Mouse (Mus musculus) adrenal gland, adult 2 months (tissue): ENCODE measurements around the gene Akap5. TPM values are rescaled to one million over a fixed set of nuclear protein-coding genes. Genes with fewer than 3 reads are reported as not detected.
A peak's percentile ranks its signal among the peaks of the same experiment; 100 is the strongest.

ENCODE experiments used
- DNase-seq: peaks from one replicate; pipeline ENCODE4 v3.0.0; 2021
- polyA plus RNA-seq: library from polyadenylated mRNA; depleted of rRNA; stranded (reverse); fragments of >200 nt; gene quantifications from 2 replicates; pipeline ENCODE4 v1.2.3, GENCODE M21; 2012
- total RNA-seq, 2 experiments: library from RNA; stranded (reverse); gene quantifications; 2 replicates each; pipeline ENCODE4 v1.2.3; 2021

The Akap5 gene
- total and polyA plus RNA-seq, 3 experiments, result 0.07 to 0.76 (median 0.29) TPM

DNA sequence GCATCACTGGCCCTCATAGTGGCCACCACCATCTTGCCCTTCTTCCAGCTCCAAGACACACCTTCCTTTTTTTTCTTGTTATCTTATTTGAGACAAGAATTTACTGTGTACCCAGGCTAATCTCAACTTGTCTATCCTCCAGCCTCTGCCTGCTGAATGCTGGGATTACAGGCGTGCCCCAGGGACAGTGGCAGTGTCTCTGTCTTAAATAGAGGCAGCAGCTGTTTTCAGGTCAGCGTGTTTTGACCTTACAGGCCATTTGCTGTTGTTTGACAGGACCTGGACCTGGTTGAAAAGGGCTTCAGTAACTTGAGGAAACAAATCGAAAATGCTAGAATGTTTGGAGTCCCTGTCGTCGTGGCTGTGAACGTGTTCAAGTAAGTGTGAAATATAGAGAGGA is 14.1 kb upstream of the Akap5 start:
- DNase-seq, result no peak

DNA sequence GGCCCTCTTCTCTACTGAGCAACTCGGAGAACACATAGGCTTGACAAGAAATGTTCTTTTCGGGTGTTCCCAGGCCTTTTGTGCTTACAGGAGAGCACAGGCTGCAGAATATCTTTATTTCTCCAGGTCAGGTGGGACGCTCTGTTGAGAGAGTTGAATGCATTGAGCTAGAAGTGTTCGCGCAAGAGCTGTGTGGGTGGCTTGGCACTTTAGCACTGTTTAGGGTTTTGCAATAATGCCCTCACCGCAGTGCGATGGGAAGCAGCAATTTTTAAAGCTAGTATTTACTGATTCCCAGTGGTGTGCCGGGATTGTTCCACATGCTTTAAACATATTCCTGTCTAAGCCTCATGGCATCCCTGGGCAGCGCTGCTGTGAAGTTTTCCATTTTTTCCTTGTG is 13.5 kb upstream of the Akap5 start:
- DNase-seq, result no peak

DNA sequence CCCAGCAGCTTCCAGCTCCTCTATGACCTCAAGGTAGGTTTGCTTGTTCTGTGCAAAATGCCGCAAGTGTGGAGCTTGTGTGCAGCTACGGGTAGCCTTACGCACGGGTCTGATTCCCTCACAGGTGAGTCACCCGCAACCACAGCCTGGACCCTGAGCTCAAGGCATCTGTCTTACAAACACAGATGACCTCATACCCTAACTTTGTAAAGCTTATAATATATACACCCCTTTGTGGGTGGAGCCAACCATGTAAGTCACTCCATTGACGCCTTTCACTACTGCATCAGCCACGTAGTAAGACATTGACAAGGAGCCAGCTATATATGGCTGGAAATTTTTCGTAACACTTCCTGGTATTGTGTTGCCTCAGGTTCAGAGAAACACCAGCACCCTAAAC is 12.7 kb upstream of the Akap5 start:
- no peak for DNase-seq

DNA sequence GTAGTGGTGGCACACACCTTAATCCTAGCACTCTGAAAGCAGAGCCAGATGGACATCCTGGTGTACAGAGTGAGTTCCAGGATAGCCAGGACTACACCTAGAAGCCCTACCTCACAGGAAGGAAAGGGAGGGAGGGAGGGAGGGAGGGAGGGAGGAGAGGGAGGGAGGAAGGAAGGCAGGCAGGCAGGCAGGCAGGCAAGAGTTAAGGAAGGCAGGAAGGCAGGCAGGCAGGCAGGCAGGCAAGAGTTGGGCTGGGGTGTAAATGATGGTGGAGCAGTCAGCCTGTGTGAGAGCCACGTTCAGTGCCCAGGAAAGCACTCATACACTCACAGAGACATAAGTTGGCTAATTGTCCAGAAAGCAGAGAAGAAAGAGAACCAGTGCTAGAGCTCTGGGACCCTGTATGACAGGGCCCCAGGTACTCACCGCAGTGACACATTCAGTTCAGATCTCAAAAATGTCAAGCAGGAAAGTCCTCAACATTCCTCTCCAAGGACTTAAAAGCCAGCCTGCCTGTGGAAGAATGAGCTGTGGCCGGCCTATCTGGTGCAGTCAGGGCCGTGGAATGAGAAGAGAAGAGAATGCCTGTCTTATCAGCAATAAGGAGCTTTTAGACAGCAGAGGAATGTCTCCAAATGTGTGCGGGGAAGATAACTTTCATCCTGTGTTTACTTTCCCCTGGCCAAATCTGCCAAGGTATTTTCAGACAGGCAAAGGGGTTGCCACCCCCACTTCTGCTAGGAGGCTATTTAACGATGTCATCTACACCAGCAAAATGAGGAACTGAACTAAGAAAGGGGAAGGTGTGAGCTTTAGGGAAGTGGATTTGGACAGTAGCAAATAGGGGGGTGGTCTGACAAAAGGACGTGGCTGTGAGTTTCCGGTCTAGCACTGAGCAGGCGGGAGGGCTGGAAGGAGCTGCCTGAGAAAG is 6.1 kb upstream of the Akap5 start:
- no peak for DNase-seq

DNA sequence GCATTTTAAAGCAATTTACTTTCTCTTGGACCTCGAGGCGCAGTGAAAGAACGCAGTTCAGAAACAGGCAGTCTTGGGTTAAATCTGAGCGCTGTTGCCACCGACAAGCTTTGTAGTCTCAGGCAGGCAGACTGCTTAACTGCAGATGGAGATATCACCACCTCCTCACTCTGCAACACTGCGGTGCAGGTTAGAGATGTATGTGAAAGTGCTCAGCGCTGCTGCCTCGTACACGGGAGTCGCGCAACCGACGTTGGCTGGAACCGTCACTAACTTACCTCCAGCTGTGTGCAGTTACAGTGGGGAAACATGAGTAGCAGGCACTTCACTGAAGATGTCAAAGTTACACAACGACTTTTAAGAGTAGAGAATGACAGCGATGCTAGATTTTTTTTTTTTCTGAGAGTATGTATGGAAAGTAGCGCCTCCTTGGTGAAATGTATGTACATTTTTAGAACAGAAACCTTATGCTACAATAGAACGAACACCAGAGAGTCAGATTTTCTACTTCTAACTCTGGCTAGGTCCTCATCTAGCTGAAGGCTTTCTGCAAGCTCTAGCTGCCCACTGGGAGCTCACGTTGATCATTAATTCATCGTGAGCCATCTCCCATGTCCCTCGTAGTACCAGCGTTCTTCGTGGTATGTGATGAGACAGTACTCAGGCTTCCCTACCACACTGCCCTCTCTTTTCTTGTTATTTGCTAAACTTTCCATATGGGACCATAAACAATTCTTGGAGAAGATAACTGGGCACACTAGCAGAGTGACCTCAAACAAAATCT is 1.9 kb downstream of the Akap5 start:
- DNase-seq, result no peak

DNA sequence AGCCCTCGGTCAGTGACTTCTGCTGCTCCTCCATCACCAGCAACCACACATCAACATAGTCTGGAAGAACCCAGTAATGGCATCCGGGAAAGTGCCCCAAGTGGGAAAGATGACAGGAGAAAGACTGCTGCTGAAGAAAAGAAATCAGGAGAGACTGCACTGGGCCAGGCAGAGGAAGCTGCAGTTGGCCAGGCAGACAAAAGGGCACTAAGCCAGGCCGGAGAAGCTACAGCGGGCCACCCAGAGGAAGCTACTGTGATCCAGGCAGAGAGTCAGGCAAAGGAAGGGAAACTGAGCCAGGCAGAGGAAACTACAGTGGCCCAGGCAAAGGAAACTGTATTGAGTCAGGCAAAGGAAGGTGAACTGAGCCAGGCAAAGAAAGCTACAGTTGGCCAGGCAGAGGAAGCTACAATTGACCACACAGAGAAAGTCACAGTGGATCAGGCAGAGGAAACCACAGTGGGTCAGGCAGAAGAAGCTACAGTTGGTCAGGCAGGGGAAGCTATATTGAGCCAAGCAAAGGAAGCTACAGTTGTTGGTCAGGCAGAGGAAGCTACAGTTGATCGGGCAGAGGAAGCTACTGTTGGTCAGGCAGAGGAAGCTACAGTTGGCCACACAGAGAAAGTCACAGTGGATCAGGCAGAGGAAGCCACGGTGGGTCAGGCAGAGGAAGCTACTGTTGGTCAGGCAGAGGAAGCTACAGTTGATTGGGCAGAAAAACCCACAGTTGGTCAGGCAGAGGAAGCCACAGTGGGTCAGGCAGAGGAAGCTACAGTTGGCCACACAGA is 4.1 kb downstream of the Akap5 start:
- no peak for DNase-seq

DNA sequence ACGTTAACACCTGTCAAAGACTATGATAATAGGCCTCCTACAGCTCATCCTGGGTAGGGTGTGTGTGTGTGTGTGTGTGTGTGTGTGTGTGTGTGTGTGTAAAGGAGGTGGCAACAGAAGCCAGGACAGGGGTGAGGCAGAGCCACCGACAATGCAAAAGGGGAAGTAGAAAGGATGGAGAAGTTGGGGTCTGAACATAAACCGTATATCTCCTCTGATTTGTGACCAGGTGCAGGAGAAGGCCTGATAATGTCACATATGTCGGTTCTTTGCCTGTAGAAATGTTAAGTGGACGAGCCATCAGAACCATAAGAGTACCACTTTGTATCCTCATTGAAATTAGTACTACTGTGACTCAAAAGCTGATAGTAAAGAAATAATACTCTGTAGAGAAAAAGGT is 9.0 kb downstream of the Akap5 start:
- DNase-seq, result no peak

DNA sequence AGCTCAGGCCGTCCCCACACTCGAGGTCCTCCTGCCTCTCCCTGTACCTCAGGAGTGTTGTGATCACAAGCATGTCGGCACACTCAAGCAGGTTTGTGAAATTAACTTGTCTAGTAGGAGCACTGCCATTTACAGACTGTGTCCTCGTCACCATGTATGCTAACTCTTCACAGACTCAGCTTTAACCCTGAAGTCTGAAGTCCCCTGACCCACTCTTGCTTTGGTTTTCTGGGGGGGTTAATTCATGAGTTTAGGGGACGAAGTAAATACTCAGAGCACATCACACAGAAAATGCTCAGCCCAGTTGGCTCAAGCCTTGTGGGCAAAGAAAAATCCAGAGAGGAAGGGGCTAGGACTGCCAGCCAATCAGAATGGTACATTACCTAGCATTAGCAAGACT is 10.9 kb downstream of the Akap5 start:
- DNase-seq, result no peak

DNA sequence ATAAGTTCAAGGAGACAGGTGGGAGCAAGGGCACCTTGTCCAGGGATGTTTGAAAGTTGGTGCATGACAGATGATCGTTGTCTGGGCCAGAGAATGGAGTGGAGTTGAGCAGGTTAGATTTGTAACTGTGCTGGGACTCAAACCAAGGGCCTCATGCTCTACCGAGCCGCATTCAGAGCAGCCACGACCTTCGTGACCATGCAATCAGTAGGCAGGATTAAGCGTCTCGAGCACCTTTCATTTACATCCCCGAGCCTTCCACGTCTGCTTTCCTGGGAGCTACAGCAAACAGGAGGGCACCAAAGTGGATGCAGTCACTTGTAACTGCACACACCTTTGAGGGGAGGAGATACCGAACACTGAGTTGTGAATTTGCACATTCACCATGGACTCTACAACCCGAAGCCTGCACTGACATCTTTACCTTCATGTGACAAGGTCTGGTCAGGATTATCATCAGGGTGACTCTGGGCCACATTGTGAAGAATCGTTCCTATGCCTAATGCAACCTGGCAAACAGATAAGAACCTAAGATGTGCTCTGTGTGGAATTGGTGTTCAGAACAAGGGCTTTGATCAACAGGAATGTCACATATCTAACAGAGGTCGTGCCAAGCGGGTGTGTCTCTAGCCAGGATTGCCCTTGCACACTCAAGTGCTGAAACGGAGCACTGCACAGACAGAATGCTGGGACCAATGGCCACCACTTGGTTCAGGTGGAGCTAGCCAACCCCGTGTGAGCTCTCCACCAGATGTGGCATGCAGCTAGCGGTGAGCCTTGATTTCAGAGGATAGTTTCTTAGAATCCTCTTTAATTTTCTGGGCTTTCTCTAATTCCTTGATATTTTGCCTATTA is 11.6 kb downstream of the Akap5 start:
- DNase-seq, result no peak

DNA sequence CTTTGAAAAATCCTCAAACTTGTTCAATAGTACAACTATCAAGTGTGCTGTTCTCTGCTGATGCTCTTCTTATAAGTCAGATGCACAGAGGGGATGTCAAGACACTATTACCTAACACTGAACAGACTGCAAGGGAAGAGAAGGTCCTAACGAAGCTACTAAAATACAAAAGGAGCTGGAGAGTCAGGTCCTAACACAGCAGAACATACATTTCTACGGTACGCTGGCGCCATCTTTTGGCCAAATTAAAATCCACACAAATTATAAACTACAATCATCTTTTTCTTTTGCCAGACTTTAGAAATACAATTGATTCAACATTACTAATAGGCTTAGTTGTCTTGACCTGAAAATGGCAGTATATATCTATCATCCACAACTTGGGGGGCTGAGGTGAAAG is 16.4 kb downstream of the Akap5 start:
- peak; percentile 39 for DNase-seq

DNA sequence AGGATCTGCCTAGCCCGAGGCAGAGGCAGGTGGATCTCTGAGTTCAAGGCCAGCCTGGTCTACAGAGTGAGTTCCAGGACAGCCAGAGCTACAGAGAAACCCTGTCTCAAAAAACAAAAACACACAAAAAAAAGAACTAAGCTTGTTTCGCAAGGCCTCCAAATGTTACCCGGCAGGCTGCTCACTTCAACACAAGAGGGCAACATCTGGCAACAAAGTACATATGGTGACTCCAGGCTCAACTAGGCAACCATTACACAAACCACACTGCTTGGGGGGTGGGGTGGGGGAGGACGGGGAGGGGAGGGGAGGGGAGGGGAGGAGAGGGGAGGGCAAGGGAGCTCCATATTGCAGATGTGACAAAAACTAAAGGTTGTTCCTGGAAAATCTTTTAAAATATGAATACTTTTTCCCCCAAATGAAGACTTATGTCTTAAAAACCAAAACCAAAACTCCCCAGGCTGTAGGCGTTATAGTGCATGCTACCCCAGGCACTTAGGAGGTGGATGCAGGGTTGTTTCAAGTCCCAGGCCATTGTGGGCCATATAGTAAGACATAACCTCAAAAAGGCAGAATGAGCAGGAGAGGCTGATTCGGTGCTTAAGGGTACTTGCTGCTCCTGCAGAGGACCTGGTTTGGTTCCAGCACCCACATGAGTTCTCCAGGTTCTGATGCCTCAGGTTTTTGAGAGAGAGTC is 21.2 kb downstream of the Akap5 start:
- no peak for DNase-seq

DNA sequence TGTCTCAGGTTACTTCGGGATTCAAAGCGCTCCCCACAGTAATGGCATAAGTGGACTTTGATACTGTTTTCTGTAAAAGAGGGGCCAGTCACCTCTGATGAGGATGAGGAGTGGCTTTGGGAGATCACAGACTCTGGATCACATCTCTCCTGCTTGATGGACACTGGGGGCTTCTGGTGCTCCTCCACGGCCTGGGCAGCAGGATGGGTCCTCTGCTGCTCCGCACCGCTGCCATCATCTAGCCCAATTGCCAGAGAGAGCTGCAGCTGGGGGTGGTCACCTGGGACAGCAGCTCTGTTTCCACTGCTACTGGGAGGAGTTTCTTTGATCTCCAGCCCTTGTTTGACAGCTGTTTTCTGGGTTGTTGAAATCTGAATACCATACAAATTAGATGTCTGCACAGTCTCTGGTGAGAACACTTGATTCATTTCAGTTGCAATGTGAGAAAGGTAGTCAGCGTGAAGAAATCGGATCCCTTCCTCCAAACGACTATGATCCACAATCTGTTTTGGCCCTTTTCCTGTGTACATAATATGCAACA is 25.1 kb downstream of the Akap5 start:
- DNase-seq, result no peak

DNA sequence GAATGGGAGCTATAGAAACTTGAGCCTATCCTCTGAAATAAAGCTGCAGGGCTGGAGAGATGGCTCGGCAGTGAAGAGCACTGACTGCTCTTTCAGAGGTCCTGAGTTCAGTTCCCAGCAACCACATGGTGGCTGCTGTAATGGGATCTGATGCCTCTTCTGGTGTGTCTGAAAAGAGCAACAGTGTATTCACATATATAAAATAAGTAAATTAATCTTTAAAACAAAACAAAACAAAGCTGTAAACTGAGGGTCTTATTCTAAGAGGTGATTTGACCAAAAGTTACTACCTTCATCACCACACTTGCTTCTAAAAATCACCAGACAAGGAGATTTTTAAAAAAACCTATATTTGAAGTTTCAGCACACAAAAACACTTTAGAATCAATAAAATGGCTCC is 36.2 kb downstream of the Akap5 start:
- DNase-seq, result no peak

DNA sequence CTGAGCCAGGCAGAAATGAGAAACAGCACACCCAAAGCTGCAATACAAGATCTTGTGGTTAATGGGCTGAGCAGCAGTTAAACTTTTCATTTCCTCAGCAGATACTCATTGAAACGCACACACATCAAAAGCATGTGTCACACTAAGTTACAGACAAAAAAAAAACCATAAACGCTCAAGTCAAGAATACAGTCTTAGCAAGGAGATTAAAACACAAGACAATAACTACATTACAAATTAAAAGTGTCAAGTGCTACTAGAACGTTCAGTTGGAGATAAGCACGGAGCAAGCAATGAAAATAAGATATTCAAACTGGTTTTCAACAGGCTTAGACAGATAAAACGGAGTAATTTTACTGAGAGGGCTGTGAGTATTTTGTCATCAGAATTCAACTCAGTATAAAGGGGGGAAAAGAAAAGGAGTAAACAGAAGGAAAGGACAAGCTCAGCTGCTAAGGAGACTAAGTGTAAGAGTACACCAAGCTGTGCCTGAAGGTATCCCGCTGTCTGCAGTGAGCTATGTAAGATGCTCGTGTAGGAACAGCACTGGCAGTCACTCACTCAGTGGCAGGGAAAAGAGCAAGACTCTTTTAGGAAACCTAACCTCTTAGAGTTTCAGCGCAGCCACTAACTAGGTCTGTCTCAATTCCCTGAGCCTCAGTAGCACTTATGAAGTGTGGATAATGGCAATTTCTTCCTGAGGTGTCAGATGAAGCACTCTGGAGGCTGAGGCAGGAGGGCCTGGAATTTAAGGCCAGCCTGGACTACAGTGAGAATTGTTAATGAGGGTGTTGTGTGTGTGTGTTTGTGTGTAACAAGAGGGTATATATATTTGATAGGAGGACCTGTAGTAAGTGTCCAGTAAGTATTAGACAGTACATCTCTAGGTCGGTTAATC is 37.0 kb downstream of the Akap5 start:
- DNase-seq, result no peak

DNA sequence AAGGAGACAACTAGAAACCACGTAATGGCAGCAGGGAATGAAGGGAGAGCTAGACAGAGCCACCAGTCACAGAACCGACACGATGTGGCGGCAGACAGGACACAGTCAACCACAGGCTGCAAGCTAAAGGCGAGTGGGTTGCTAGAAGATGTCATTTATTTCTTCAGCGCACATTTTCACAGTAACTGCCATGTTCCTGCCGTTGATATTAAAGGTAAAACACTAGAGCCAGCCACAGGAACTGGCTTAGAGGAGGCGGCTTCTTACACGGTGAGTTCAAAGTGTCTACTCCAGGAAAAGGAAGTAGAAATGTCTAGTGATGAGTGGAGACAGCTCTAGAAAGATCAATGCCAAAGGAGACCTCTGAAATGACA is 37.6 kb downstream of the Akap5 start:
- no peak for DNase-seq

DNA sequence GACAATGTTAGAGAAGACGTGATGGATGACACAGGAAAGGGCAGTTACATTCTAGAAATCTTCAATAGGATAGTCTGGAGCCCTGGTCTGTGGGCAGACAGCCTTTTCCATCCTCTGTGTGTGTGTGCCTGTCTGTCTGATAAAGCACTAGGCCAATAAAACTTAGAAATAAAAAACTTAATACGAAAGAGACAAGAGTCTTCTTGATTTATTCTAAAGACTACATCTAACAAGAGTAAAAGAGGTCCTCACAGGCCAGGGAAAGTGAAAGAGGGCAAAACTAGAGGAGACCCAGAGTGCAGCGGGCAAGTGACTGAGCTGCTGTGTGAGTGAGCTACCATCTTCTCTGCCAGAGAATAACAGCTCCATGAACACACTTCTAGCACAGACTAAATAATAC is 41.6 kb downstream of the Akap5 start:
- DNase-seq, result no peak

DNA sequence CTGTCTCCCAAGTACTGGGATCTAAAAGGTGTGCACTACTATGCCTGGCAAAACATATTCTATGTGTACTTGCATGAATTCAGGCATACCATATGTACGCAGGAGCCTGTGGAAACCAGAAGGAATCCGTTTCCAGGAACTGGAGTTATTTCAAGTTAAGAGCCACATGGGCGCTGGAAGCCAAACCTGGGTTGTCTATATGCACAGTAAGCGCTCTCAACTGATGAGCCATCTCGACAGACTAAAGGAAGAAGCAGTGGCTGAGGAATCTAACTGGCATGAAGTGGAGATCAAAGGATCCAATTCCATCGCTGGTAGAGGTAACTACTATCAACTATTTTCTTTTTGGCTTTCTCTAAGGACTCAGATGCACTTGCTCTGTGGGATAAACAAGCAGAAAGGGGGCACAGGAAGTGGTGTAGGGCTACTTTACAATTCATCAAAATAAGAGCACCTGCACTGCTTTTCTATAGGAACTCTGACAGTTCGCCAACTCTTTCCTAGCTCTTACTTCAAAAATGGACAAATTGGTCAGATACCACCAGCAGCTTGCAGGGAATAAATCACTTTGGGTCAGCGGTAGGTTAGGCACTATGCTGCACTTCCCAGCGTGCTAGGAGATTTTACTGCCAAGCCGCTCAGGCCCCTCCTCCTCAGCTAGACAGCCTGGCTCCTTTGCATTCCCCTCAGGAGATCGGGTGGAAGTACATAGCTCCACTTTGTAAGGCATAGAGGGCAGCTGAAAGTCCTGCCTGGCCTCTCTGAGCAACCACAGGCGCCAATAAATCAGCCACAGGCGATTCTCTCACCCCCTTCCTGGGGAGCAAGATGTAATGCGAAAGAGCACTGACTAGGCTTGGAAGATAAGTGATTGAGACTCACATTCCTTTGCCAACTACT is 42.7 kb downstream of the Akap5 start:
- DNase-seq, result peak; percentile 50

DNA sequence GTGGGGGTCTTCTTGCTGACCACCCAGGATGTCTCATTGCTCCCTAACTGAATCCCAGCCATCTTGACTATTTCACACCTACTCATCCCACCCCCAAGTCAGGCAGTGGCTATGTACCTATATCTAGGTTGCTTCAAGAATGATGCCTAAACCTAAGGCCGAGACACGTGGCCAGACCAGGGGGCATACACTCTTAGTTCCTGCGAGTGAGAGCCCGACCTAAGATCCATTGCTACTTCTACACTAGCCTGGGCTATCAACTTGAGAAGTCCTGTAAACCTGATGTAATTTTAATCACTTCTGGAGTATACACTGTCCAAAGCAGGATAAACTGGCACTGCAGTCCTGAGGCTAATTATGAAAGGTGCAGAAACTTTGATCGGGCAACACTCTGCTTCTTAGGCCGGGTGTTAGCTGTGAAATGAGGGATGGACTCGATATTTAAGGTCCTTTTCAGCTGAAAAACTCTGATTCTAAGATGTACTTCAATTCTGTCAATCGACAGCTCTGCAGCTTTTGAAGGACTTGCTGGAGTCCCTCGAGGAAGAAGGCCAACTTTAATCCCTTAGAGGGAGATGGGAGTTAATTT is 43.6 kb downstream of the Akap5 start:
- peak; percentile 14 for DNase-seq
